Mouse (Mus musculus) embryonic facial prominence, embryonic 14.5 days (tissue): ENCODE data around the gene Ncoa3. TPM values are rescaled to one million over a fixed set of nuclear protein-coding genes. Genes with fewer than 3 reads are reported as not detected.
A peak's percentile ranks its signal among the peaks of the same experiment; 100 is the strongest.

Experiments
- ATAC-seq: fragments of 200-750 bp; cut with Nextera tagmentation; 2 replicates; pipeline ENCODE4 v1.8.0; 2017; ENCODE audit warnings: low read depth, moderate number of reproducible peaks, moderate TSS enrichment
- DNase-seq: peaks from one replicate; pipeline ENCODE4 v3.0.0-alpha.2; 2015; ENCODE audit warnings: low spot score
- H3K27ac ChIP-seq: fragments of 300-500 bp; sonication (generic); replicated peaks from 2 replicates; pipeline ENCODE4 v1.5.1; 2014; ENCODE audit warnings: low read depth, mild to moderate bottlenecking, low read length, moderate library complexity
- H3K27me3 ChIP-seq: fragments of 300-500 bp; sonication (generic); replicated peaks from 2 replicates; pipeline ENCODE4 v1.6.1; 2014; ENCODE audit warnings: low read length; ENCODE audit not compliant: control insufficient read depth, insufficient read depth
- H3K36me3 ChIP-seq: fragments of 300-500 bp; sonication (generic); 2 replicates; pipeline ENCODE4 v1.6.1; 2014; ENCODE audit warnings: low read length, mixed read lengths; ENCODE audit not compliant: control insufficient read depth, insufficient read depth
- H3K4me1 ChIP-seq: fragments of 300-500 bp; sonication (generic); 2 replicates; pipeline ENCODE4 v1.6.1; 2014; ENCODE audit warnings: antibody characterized with exemption, low read length; ENCODE audit not compliant: control insufficient read depth, insufficient read depth
- H3K4me2 ChIP-seq: fragments of 300-500 bp; sonication (generic); 2 replicates; pipeline ENCODE4 v1.6.1; 2014; ENCODE audit warnings: low read depth, mild to moderate bottlenecking, low read length, moderate library complexity, mixed read lengths
- H3K4me3 ChIP-seq: fragments of 300-500 bp; sonication (generic); 2 replicates; pipeline ENCODE4 v1.5.1; 2014; ENCODE audit warnings: low read depth, mild to moderate bottlenecking, low read length
- H3K9ac ChIP-seq: fragments of 300-500 bp; sonication (generic); 2 replicates; pipeline ENCODE4 v1.6.1; 2014; ENCODE audit warnings: low read depth, mild to moderate bottlenecking, low read length, moderate library complexity, mixed read lengths
- H3K9me3 ChIP-seq: fragments of 300-500 bp; sonication (generic); 2 replicates; pipeline ENCODE4 v1.6.1; 2016; ENCODE audit warnings: low read length; ENCODE audit not compliant: control insufficient read depth
- WGBS: fragments of 180-500 bp; shearing (Covaris S2); extraction: QIAGEN DNeasy Blood & Tissue Kit; methylation state at CpG from one replicate; pipeline ENCODE4 v1.1.7; 2014; 5-methylcytosine and 5-hydroxymethylcytosine counted together
- polyA plus RNA-seq: library from polyadenylated mRNA; unstranded; fragments of >200 nt; fragmentation: Nextera tagmentation; extraction: Ambion mirVana; gene quantifications from 2 replicates; pipeline ENCODE4 v1.2.1, GENCODE M21; 2014

The Ncoa3 gene
- polyA plus RNA-seq, 1 experiment from 2014 or later: 15.6 TPM

- H3K4me2 ChIP-seq: no peak overlapping the region
- no peak for DNase-seq
- H3K4me1 ChIP-seq: peaks cover 27% of the 10 kb centered on the region
- no peak for ATAC-seq
- H3K36me3 ChIP-seq: peaks cover 4% of the 10 kb centered on the region; the same call in 1 of the 2 replicates
- WGBS: 89% methylated on average over 8 of the region's 8 CpGs
- no peak overlapping the region for H3K4me3 ChIP-seq
- no peaks in the 10 kb centered on the region for H3K9me3 ChIP-seq
- no peaks in the 10 kb centered on the region for H3K27me3 ChIP-seq
- H3K27ac ChIP-seq: no peak overlapping the region
- H3K9ac ChIP-seq: no peak overlapping the region
These were observed 3.3 kb downstream of the Ncoa3 start for GRCm38 (mm10) chr2:165995711-165996110.

GRCm38 (mm10) chr2:165996130-165996529 is 3.7 kb downstream of the Ncoa3 start:
- H3K36me3 ChIP-seq: peaks cover 4% of the 10 kb centered on the region; the same call in 1 of the 2 replicates
- 85% methylated on average over 4 of the region's 4 CpGs for WGBS
- H3K4me2 ChIP-seq: no peak overlapping the region
- H3K27ac ChIP-seq: no peak overlapping the region
- H3K4me3 ChIP-seq: no peak overlapping the region
- peaks cover 27% of the 10 kb centered on the region for H3K4me1 ChIP-seq
- DNase-seq: no peak
- ATAC-seq: no peak
- no peaks in the 10 kb centered on the region for H3K27me3 ChIP-seq
- H3K9me3 ChIP-seq: no peaks in the 10 kb centered on the region
- H3K9ac ChIP-seq: no peak overlapping the region

- H3K4me2 ChIP-seq: no peak overlapping the region
- 89% methylated on average over 8 of the region's 8 CpGs for WGBS
- H3K4me1 ChIP-seq: peaks cover 27% of the 10 kb centered on the region
- H3K27me3 ChIP-seq: no peaks in the 10 kb centered on the region
- H3K9ac ChIP-seq: no peak overlapping the region
- no peaks in the 10 kb centered on the region for H3K9me3 ChIP-seq
- no peak overlapping the region for H3K27ac ChIP-seq
- ATAC-seq (no peak), DNase-seq (no peak)
- no peak overlapping the region for H3K4me3 ChIP-seq
- peaks cover 4% of the 10 kb centered on the region; the same call in 1 of the 2 replicates for H3K36me3 ChIP-seq
These were observed 5.0 kb downstream of the Ncoa3 start for GRCm38 (mm10) chr2:165997256-165997967.

GRCm38 (mm10) chr2:165998969-165999368 is 6.5 kb downstream of the Ncoa3 start:
- H3K4me3 ChIP-seq: no peak overlapping the region
- no peaks in the 10 kb centered on the region for H3K9me3 ChIP-seq
- H3K27me3 ChIP-seq: no peaks in the 10 kb centered on the region
- peaks cover 24% of the 10 kb centered on the region for H3K4me1 ChIP-seq
- H3K36me3 ChIP-seq: peaks cover 4% of the 10 kb centered on the region; the same call in 1 of the 2 replicates
- ATAC-seq (no peak), DNase-seq (no peak)
- no peak overlapping the region for H3K4me2 ChIP-seq
- no peak overlapping the region for H3K9ac ChIP-seq
- WGBS: 34% methylated on average over 4 of the region's 4 CpGs
- H3K27ac ChIP-seq: no peak overlapping the region

GRCm38 (mm10) chr2:165999790-166000189 is 7.4 kb downstream of the Ncoa3 start:
- DNase-seq (peak; percentile 53), ATAC-seq (0 out of 2 replicates have a peak, but pooled peaks have one; percentile 47)
- Histone ChIP-seq H3K9ac (no peak overlapping the region), H3K27me3 (no peaks in the 10 kb centered on the region), H3K9me3 (no peaks in the 10 kb centered on the region), H3K27ac (no peak overlapping the region; the same call in 1 of the 2 replicates), H3K4me1 (peaks cover 17% of the 10 kb centered on the region), H3K36me3 (no peaks in the 10 kb centered on the region), H3K4me2 (no peak overlapping the region), H3K4me3 (no peak overlapping the region)
- whole genome bisulfite sequencing: 12% methylated on average over 5 of the region's 5 CpGs

- Histone ChIP-seq H3K9me3 (no peaks in the 10 kb centered on the region), H3K9ac (no peak overlapping the region), H3K27ac (no peak overlapping the region; the same call in 1 of the 2 replicates), H3K4me1 (peaks cover 17% of the 10 kb centered on the region), H3K4me3 (no peak overlapping the region), H3K36me3 (no peaks in the 10 kb centered on the region), H3K4me2 (no peak overlapping the region), H3K27me3 (no peaks in the 10 kb centered on the region)
- DNase-seq: no peak
- ATAC-seq: no peak
- WGBS: 11% methylated on average over 5 of the region's 5 CpGs
These were observed 7.8 kb downstream of the Ncoa3 start for GRCm38 (mm10) chr2:166000242-166000641.

- H3K9ac ChIP-seq: no peak overlapping the region
- H3K4me2 ChIP-seq: no peak overlapping the region
- no peaks in the 10 kb centered on the region for H3K36me3 ChIP-seq
- no peaks in the 10 kb centered on the region for H3K9me3 ChIP-seq
- WGBS: 18% methylated on average over 5 of the region's 5 CpGs
- H3K27me3 ChIP-seq: no peaks in the 10 kb centered on the region
- H3K27ac ChIP-seq: peak overlapping the region; percentile 11; the same call in 1 of the 2 replicates
- no peak overlapping the region for H3K4me3 ChIP-seq
- peaks cover 17% of the 10 kb centered on the region for H3K4me1 ChIP-seq
- peak; percentile 54 for DNase-seq
- ATAC-seq: no peak
These were observed 8.3 kb downstream of the Ncoa3 start for GRCm38 (mm10) chr2:166000769-166001168.

- Histone ChIP-seq H3K4me2 (no peak overlapping the region), H3K27me3 (no peaks in the 10 kb centered on the region), H3K9me3 (no peaks in the 10 kb centered on the region), H3K36me3 (no peaks in the 10 kb centered on the region), H3K4me3 (no peak overlapping the region), H3K27ac (peak overlapping the region; percentile 11; the same call in 1 of the 2 replicates), H3K4me1 (peaks cover 17% of the 10 kb centered on the region), H3K9ac (no peak overlapping the region)
- no peak for ATAC-seq
- WGBS: 58% methylated on average over 2 of the region's 2 CpGs
- no peak for DNase-seq
These were observed 8.9 kb downstream of the Ncoa3 start for GRCm38 (mm10) chr2:166001362-166001761.

GRCm38 (mm10) chr2:166001768-166002167 is 9.3 kb downstream of the Ncoa3 start:
- Histone ChIP-seq H3K27ac (no peak overlapping the region), H3K9ac (no peak overlapping the region), H3K4me1 (peaks cover 17% of the 10 kb centered on the region), H3K4me2 (no peak overlapping the region), H3K27me3 (no peaks in the 10 kb centered on the region), H3K9me3 (no peaks in the 10 kb centered on the region), H3K36me3 (no peaks in the 10 kb centered on the region), H3K4me3 (no peak overlapping the region)
- WGBS: 57% methylated on average over 2 of the region's 2 CpGs
- DNase-seq: no peak
- ATAC-seq: no peak
